Mouse (Mus musculus) macrophage (primary cell): ENCODE data around the gene Scnn1a. TPM values are rescaled to one million over a fixed set of nuclear protein-coding genes. Genes with fewer than 3 reads are reported as not detected.
"Not testable (repeated sequence)": the region's sequence is repeated elsewhere in the genome, so short reads cannot be mapped to it uniquely, and the experiment has no call there.

ENCODE experiments used
- H3K27ac ChIP-seq: fragments of 350-480 bp; formaldehyde crosslinking; 2 replicates; pipeline ENCODE4 v1.9.0; 2021
- H3K36me3 ChIP-seq: fragments of 350-480 bp; formaldehyde crosslinking; 2 replicates; pipeline ENCODE4 v1.9.0; 2021; ENCODE audit errors: inconsistent target
- H3K4me3 ChIP-seq: fragments of 350-480 bp; formaldehyde crosslinking; 2 replicates; pipeline ENCODE4 v1.9.0; 2021; ENCODE audit errors: inconsistent target
- H3K79me2 ChIP-seq: fragments of 350-480 bp; formaldehyde crosslinking; 2 replicates; pipeline ENCODE4 v1.9.0; 2021; ENCODE audit errors: inconsistent target
- WGBS: methylation state at CpG from one replicate; pipeline ENCODE4 v1.1.7; 2026; ENCODE audit warnings: inconsistent platforms; ENCODE audit not compliant: missing documents; 5-methylcytosine and 5-hydroxymethylcytosine counted together
- polyA plus RNA-seq: library from polyadenylated mRNA; stranded (reverse); fragments of 250-400 nt; gene quantifications from 3 replicates; pipeline ENCODE4 v1.2.4, GENCODE M21; 2018; ENCODE audit warnings: inconsistent platforms
- total RNA-seq, 78 experiments: library from RNA; depleted of rRNA; stranded (reverse); fragments of 250-400 nt; gene quantifications; 1 replicate in 9 of 78; 2 replicates in 24 of 78; 3 replicates in 43 of 78; 4 replicates in 2 of 78; pipeline ENCODE4 v1.2.4; 2018; ENCODE audit warnings: inconsistent platforms in 56 of 78

Scnn1a gene
- total RNA-seq (2018; cell fraction: chromatin; rRNA removed) = 1 to 10 TPM in 25 of 26 experiments, under 1 TPM in 1; 0.74 to 8.4 (median 3.2) TPM
- total RNA-seq (2018; cell fraction: cytosol; rRNA removed) = 1 to 10 TPM in 25 of 26 experiments, under 1 TPM in 1; 0.86 to 2.6 (median 1.5) TPM
- 1 to 10 TPM in 25 of 26 experiments, under 1 TPM in 1; 0.58 to 6.0 (median 2.6) TPM for total RNA-seq (2018; cell fraction: nucleus; rRNA removed)
- 0.93 to 1.8 TPM (median 1.3 TPM) in 3 replicates for polyA plus RNA-seq

DNA sequence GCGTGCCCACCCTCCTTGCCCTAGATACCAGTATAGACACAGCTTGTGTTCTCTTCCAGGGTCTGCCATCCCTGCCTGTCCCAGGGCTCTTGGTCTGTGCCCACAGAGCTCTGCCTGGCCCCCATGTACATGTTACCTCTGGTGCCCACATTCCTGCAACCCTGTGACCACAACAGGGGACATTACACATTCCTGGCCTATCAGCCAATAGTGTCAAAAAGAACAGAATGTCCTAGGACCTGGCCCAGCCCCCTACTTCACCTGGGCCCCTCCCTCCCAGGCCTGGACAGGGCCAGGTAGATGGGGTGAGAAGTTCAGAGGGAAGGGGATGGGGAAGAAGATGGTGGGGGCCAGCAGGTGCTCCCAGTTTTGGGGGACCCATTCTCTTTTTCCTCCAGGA lies at the start of gene Scnn1a:
Scnn1a (plus strand) TSS at position 337 of the 400 bp plus-strand sequence.
- H3K4me3 ChIP-seq = no peak within 1 kb of the TSS
- H3K36me3 ChIP-seq = no peaks in the 10 kb centered on the region
- no peaks in the 10 kb centered on the region for H3K79me2 ChIP-seq
- no peak within 1 kb of the TSS for H3K27ac ChIP-seq
- 100% methylated on average over 1 of the region's 1 CpGs for WGBS

DNA sequence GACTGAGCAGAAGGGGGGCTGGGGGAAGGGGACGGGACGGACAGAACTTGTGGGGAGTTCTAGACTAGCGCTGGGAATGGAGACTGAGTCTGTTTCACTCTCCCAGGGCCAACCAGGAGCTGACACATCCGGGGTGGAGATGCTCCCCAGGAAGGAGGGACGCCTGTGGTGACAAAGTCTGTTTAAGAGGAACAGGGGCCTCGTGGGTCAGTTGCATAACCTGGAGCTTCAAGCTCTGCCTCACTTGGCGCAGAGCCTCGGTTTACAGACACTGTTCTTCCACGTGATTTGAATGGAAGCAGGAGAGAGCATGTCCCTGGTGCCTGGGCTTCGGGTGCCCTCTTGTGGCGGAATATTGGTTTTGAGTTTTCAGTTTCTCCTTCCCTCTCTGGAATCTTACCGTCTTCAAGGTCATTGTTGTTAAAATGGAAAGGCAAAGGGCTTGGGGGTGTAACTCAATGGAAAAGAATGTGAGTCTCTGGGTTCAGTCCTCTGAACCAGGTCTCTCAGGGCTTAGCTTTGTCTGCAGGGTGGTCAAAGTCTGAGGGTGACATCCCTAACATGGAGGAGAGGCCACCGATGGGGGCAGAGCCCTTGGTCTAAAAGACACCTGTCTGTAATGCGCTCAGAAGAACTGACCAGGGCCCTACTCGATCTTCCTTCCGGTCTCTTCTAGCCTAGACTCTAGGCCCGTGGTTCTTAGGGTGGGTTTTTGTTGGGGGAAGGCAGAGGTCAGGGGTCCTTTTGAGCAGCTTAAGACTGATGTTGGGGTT lies 48.8 kb upstream of the Scnn1a start:
- 9% methylated on average over 17 of the region's 17 CpGs for WGBS
- no peaks in the 10 kb centered on the region for H3K36me3 ChIP-seq
- peak overlapping the region; percentile 17; the same call in 1 of the 2 replicates for H3K4me3 ChIP-seq
- no peaks in the 10 kb centered on the region for H3K79me2 ChIP-seq
- peak overlapping the region; percentile 73 for H3K27ac ChIP-seq

DNA sequence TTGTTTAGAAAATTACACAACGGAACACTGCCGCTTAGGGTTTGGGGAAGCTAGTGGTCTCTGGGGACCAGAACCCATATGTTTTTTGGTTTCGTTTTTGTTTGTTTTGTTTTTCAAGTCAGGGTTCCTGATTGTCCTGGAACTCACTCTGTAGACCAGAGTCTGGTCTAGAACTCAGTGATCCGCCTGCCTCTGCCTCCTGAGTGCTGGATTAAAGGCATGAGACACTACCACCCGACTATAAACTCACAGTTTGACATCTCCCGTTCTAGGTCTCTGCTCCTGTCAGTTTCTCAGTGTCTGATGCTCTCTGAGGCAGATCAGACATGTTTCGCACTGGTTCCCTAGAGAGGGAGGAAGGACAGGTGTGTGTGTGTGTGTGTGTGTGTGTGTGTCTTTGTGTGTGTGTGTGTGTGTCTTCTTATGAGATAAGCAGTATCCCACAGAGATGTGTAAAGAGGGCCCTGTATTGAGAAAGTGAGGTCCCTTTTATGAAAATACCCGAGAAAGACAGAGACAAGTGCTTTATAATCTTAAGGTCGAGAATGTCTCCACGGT lies 48.2 kb upstream of the Scnn1a start:
- H3K4me3 ChIP-seq = no peak overlapping the region
- WGBS = 67% methylated on average over 10 of the region's 10 CpGs

DNA sequence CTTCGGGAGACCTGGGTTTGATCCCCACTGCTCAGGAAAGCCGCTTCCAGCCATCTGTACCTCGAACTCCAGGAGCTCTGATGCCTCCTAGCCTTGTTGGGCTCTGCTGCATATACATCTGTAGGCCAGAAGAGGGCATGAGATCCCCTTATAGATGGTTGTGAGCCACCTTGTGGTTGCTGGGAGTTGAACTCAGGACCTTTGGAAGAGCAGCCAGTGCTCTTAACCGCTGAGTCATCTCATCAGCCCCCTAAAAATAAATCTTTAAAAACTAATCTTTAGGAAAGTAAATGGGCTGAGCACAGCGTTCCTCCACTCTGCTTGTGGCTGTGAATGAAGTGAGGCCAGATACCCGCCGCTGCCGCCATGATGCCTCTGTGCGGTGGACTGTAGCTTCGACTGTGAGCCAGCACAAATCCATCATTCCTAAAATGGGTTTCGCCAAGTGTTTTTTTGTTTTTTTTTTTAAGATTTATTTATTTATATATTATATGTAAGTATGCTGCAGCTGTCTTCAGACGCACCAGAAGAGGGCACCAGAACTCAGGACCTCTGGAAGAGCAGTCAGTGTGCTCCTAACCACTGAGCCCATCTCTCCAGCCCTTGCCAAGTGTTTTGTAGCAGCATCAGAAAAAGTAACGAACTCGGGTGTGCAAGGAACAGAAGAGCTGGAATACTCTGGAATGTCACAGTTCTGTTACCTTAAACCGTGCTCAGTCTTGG lies 45.5 kb upstream of the Scnn1a start:
- Histone ChIP-seq H3K27ac (no peak overlapping the region), H3K36me3 (no peaks in the 10 kb centered on the region), H3K4me3 (no peak overlapping the region), H3K79me2 (no peaks in the 10 kb centered on the region)
- 66% methylated on average over 14 of the region's 15 CpGs for WGBS

More for the DNA sequence above, 48.2 kb upstream of the Scnn1a start:
- peak overlapping the region; percentile 73 for H3K27ac ChIP-seq
- no peaks in the 10 kb centered on the region for H3K79me2 ChIP-seq
- H3K36me3 ChIP-seq = no peaks in the 10 kb centered on the region

DNA sequence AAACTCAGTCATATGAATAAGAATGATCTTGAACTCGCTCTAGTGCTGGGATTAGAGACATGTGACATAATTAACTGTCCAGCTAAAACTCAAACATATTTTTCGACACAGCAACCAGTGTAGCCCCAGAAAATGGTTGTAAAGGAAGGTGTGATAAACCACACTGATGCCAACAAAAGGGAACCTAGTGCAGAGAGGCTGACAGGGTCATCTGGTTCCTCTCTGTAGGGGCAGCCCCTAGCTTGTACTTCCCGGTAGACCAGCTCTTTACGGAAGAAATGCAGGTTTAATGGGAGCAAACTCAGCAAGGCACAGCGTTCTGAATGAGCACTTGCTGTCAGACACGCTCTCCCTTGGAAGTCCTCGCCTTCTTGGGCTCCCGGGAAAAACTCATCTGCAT lies 40.7 kb upstream of the Scnn1a start:
- Histone ChIP-seq H3K27ac (no peak overlapping the region), H3K79me2 (no peaks in the 10 kb centered on the region), H3K4me3 (no peak overlapping the region), H3K36me3 (no peaks in the 10 kb centered on the region)
- WGBS = 38% methylated on average over 8 of the region's 8 CpGs

DNA sequence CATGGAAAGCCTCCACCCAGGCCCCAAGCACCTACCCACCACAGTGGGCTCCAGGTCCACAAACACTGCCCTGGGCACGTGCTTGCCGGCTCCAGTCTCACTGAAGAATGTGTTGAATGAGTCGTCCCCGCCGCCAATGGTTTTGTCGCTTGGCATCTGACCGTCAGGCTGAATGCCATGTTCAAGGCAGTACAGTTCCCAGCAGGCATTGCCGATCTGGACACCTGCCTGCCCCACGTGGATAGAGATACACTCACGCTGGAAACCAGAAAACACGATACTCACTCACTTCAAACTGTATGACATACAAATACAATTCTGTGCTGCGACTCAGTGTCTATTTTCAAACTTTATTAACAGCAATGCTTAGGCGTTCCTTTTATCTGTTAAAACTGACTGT lies 37.7 kb upstream of the Scnn1a start:
- WGBS = 98% methylated on average over 12 of the region's 13 CpGs
- not testable (repeated sequence) for H3K4me3 ChIP-seq, H3K27ac ChIP-seq, H3K79me2 ChIP-seq, H3K36me3 ChIP-seq

DNA sequence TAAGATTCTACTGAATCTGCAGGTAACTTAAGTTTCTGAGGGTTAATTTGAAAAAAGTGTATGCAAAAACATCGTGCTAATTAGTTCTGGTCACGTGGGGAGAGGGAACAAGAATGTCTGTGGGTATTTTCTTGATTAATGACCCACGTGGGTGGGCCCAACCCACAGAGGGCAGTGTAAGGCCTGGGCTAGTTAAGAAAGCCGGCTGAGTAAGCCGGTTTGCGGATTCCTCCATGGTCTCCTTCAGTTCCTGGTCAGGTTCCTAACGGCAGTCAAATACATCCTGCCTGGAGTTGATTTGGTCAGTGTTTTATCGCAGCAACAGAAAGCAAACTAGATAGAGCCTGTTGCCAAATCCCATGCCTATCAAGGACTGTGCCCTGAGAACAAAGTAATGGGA lies 36.2 kb upstream of the Scnn1a start:
- no peak overlapping the region for H3K4me3 ChIP-seq
- H3K79me2 ChIP-seq = no peaks in the 10 kb centered on the region
- 76% methylated on average over 8 of the region's 8 CpGs for WGBS
- H3K27ac ChIP-seq = no peak overlapping the region
- H3K36me3 ChIP-seq = no peaks in the 10 kb centered on the region

DNA sequence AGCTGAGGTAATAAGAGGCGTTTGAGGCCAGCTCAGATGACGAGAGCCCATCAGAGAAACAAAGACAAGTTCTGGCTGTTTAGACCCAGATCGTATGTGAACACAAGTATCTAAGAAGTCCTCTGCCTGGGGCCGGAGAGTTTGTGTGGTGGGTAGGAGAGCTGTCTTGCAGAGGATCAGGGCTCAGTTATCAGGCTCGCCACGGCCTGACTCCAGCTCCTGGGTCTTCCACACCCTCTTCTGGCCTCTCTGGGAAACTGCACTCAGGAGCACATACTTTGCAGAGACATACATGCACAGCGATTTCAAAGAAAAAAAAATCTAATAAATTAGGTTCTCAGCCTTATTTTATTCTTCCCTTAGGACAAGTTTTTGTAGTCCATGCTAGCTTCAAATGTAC lies 35.7 kb upstream of the Scnn1a start:
- no peaks in the 10 kb centered on the region for H3K36me3 ChIP-seq
- 96% methylated on average over 7 of the region's 7 CpGs for WGBS
- H3K79me2 ChIP-seq = no peaks in the 10 kb centered on the region
- H3K4me3 ChIP-seq = no peak overlapping the region
- H3K27ac ChIP-seq = no peak overlapping the region

DNA sequence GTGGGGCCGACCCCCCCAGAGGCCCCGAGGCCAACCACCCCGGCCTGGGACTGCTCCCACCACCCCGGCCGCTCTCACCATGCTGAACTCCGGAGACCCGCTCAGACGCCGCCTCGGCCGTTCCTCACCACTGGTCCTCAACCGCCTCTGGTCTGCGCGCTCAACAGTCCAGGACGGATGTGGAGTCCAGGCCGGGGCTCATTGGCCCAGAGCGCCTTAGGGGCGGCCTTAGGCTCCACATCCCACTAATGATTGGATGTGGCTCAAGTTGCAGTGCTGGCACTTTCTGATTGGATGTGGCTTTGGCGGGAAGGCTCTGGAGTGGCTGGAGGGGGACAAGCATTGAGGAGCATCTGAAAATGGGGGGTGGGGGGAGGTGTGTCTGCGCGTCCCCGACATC lies 34.6 kb upstream of the Scnn1a start, which contains the start of gene Tuba3a:
Tuba3a (minus strand) TSS at position 153 of the 400 bp plus-strand sequence.
- 95% methylated on average over 15 of the region's 22 CpGs for WGBS
- no peaks in the 10 kb centered on the region for H3K36me3 ChIP-seq
- H3K4me3 ChIP-seq = no peak within 1 kb of the TSS
- no peaks in the 10 kb centered on the region for H3K79me2 ChIP-seq
- no peak within 1 kb of the TSS for H3K27ac ChIP-seq

DNA sequence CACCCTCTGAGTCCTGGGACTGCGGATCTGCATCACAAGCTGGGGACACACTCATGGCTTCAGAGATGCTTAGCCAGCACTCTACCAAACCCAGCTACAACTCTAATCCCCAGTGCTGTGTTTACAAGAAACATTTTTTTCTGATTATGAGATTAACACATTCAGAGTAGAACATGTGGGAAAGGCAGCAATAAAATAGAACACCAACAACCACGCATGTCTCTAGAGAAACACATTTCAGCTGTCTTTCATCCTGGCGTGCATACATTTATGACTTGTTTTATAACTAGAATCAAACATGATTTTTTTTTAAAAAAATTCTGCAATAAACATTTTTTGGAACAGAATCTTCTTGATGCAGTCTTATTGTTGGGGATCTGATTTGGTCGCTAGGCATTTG lies 33.5 kb upstream of the Scnn1a start:
- H3K36me3 ChIP-seq = no peaks in the 10 kb centered on the region
- WGBS = 95% methylated on average over 4 of the region's 4 CpGs
- H3K79me2 ChIP-seq = no peaks in the 10 kb centered on the region
- H3K27ac ChIP-seq = no peak overlapping the region
- H3K4me3 ChIP-seq = no peak overlapping the region

DNA sequence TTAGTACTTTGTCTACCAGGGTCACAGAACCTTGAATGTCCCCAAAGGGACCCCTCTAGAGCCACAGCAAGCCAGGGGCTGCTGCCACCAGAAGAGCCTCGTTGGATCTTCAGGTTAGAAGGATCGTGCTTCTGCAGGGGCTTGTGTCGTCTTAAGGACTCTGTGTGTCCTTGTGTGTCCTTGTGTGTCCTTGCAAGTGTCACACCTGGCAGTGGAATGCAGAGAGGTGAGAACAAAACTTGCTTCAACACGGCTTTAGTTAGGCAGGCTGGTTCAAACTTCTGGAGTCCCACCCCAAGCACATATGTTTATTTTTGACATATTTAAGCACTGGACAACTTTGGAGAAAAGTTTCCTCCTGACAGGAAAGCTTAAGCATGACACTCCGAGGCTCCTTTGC lies 31.7 kb upstream of the Scnn1a start:
- Histone ChIP-seq H3K27ac (no peak overlapping the region), H3K4me3 (no peak overlapping the region), H3K79me2 (no peaks in the 10 kb centered on the region), H3K36me3 (no peaks in the 10 kb centered on the region)
- 84% methylated on average over 5 of the region's 5 CpGs for WGBS

DNA sequence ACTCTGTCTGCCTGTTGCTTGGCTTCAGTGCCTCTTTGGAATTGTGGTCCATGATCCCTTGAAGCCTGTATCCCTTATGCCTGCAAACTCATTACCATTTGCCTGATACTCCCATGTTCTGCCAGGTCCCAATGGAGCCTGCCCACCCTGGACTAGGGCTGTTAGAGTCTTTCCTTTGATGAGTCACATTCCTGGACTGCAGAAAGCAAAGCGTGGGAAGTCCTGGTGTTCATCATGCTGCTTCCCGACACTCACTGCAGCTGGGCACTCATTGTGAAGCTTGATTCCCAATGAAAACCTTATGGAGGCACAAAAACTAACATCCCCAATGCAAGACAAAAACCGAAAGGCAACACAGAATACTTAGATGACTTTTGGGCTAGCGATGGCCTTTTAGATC lies 29.1 kb upstream of the Scnn1a start:
- H3K36me3 ChIP-seq = no peaks in the 10 kb centered on the region
- H3K79me2 ChIP-seq = no peaks in the 10 kb centered on the region
- no peak overlapping the region for H3K4me3 ChIP-seq
- WGBS = 86% methylated on average over 4 of the region's 4 CpGs
- no peak overlapping the region for H3K27ac ChIP-seq

DNA sequence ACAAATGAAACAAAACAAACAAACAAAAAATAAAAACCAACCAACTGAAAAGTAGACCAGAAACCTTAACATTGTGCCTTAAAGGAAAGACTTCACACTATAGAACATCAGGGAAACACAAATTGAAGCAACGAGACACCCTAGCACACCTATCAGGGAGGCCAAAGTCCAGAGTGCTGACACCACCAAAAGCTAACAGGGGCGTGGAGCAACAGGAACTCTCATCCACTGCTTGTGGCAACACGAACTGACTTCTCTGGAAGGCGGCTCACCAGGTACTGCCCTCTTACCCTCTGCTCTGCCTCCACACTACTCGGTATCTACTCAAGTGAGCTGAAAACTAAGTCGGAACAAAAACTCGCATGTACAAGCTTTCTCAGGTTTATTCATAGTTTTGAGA lies 28.2 kb upstream of the Scnn1a start:
- Histone ChIP-seq H3K4me3 (no peak overlapping the region), H3K36me3 (no peaks in the 10 kb centered on the region), H3K79me2 (no peaks in the 10 kb centered on the region), H3K27ac (no peak overlapping the region)
- WGBS = 95% methylated on average over 7 of the region's 7 CpGs

DNA sequence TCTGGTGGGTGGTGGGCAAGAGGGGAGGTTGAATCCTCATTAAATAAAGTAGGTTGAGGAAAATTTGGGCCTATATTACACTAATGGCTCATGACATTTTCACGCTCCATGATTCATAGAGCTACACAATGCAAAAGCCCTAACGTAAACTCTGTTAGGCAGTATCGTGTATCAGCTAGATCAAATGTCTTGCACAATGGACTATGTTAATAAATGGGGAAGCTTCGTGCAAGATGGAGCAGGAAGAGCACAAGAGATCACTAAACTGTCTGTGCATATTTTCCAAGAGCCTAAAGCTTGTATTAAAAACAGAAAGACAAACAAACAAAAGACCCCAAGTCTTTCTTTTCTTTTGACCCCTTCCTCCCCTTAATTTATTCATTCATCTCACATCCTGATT lies 26.4 kb upstream of the Scnn1a start:
- Histone ChIP-seq H3K4me3 (no peak overlapping the region), H3K79me2 (no peaks in the 10 kb centered on the region), H3K36me3 (no peaks in the 10 kb centered on the region), H3K27ac (no peak overlapping the region)
- WGBS = 58% methylated on average over 4 of the region's 4 CpGs
